Mouse (Mus musculus): Measurements from ENCODE around the gene Ptf1a.
A peak's percentile ranks its signal among the peaks of the same experiment; 100 is the strongest.

- TF ChIP-seq POLR2A (IDR thresholded peaks at IDR 0.05; ENCODE audit: low read depth, low read length) (no peak), CTCF (IDR thresholded peaks at IDR 0.05; ENCODE audit: extremely low read depth, insufficient read depth, insufficient read length, insufficient replicate concordance) (peak; percentile 70)
Observed at GRCm38 (mm10) chr2:19414222-19414965, 31.1 kb upstream of the Ptf1a start.
